Mouse (Mus musculus) heart, adult 2 months (tissue): ENCODE measurements at regions not wholly inside any gene's neighbourhood (a gene's known extent, or its start where the extent isn't known, plus 50 kb on each side); places are given as distances from the start of the nearest gene placed in this dataset.

ENCODE experiments used
- CTCF ChIP-seq: fragments of 200-600 bp; IDR thresholded peaks from 2 replicates; pipeline ENCODE4 v1.8.1; 2022; ENCODE audit warnings: antibody characterized with exemption, mild to moderate bottlenecking, moderate library complexity
- EP300 ChIP-seq: fragments of 200-500 bp; IDR thresholded peaks from 2 replicates; pipeline ENCODE4 v1.6.1; 2011; ENCODE audit warnings: low read depth, low read length, control low read depth; ENCODE audit not compliant: insufficient read depth
- POLR2A ChIP-seq: fragments of 200-500 bp; IDR thresholded peaks from 2 replicates; pipeline ENCODE4 v1.6.1; 2011; ENCODE audit warnings: mild to moderate bottlenecking, low read depth, low read length, control low read depth; ENCODE audit not compliant: insufficient read depth

- no peak for TF ChIP-seq CTCF
- TF ChIP-seq POLR2A: no peak
- TF ChIP-seq EP300: 0 out of 2 replicates have a peak, but pooled peaks have one; percentile 19
Observed at GRCm38 (mm10) chr10:66937116-66937515, 158.8 kb upstream of the Jmjd1c start.
